Mouse (Mus musculus) spleen, postnatal 36 days (tissue): ENCODE data around the gene Gm45021.

Source experiments
- DNase-seq, 2 experiments: peaks; one replicate each; pipeline ENCODE4 v3.0.0; 2022; ENCODE audit warnings: low spot score in 2 of 2, mixed read lengths in 1 of 2

Gene Gm45021

DNA sequence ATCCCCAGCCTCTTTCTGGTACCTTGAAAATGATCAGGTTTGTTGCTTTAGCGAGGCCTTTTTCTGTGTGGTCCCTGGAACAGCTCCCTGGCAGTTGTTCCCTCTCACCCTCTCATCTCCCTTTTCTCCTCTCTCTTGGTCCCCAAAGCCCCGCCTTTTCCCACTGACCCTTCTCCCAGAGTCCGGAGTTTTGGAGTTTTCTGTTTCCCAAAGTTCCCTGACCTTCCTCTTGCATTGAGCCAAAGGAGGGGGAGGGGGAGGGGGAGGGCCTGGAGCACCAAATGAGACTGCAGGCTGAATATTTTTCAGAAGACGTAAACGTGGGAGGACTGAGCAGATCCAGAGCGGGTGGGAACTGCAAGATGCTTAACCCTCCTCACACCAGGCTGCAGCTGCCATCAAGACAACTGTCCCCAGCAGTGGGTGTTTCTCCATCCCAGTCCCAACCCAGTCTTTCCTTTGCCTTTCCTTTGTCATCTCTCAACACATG lies 16.8 kb upstream of the Gm45021 start, which contains the start of gene Rarres2:
Gene Rarres2 (minus strand): TSS at position 218 of the 490 bp plus-strand sequence.
- DNase-seq: no peak

DNA sequence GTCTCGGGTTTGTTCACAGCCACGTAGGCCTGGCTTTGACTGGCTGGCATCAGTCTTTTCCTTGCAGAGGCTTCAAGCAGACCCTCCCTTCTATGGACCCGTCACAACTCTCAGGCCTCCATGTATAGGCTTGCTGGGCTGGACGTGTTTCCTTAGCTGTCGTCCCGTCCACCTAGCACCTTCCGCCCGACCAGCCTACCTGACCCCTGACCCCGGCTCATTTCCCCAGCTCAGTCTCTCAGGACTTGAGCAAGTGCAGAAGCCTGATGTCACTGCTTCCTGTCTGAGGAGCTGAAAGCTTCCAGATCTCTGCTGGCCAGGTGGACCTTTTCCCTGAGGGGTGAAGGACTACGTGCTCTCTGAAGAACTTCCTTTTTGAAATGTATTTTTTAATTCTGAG lies 16.1 kb upstream of the Gm45021 start:
- DNase-seq: no peak

DNA sequence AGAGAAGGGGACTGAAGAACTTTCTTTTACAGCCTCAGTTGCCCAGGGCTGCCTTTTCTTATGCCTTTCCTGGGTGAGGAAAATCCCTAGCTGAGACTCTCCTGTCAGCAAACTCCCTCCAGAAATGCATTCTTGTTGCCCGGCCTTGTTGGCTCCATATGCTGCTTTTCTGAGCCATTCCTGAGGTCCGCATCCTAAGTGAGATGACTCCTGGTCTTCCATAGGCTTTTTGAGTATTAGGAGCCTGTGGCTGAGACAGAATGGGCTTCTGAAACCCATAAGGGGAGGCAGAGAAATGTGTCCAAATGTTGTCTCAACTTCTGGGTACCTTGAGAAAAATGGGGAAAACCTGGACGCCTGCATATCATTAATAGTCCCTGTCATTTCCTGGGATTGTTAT lies 15.4 kb upstream of the Gm45021 start:
- no peak for DNase-seq

DNA sequence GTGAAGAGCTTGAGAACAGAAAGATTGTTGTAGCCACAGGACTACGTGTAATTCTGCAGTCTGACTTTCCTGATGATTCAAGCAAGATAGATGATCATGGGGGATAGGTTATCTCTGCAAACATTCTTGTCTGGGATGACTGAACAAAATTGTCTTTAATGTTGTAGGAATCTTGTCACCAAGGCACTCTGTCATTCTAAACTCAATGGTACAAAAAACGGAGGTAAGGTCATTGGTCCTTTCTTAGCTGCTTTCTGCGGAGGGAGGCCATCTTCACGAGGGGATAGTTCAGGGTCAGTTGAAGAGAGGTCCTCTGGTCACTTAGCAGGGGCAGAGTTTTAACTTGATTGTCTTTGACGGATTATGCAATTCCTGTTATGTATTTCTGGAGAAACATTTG lies 10.7 kb upstream of the Gm45021 start:
- no peak for DNase-seq

DNA sequence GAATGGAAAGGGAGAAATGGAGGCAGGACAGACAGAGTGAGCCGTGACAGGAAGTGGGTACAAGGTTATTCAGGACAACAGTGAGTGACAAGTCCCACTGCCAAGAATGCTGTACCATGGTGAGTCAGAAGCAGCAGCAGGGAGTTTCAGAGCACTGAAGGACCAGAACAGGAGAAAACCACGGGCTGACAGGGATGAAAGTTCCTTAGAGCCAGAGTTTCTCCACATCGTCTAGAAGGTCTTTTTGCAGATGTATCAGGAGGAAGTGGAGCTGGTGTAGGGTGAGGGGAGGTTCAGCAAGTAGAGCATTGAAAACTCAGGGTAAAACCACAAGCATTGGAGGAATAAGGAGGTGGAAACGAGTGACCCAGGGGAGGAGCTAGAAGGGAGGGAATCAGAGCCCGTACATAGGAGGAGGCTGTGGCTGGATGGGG lies 10.2 kb upstream of the Gm45021 start:
- DNase-seq: no peak

DNA sequence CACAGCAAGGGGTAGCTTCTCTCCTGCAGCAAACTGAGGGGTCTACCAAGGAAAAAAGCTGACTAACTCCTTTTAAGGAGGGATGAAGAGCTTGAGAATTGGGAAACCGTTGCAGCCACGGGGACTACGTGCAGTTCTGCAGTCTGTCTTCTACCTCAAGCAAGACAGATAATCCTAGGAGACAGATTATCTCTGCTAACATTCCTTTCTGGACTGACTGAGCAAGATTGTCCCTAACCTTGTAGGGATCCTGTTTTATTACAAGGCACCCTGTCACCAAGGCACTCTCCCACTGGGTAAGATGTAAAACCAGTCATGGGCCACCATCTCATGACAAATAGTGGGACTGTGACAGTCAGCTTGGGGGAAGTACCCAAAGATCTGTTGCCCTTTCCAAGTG lies 8.2 kb upstream of the Gm45021 start:
- no peak for DNase-seq

DNA sequence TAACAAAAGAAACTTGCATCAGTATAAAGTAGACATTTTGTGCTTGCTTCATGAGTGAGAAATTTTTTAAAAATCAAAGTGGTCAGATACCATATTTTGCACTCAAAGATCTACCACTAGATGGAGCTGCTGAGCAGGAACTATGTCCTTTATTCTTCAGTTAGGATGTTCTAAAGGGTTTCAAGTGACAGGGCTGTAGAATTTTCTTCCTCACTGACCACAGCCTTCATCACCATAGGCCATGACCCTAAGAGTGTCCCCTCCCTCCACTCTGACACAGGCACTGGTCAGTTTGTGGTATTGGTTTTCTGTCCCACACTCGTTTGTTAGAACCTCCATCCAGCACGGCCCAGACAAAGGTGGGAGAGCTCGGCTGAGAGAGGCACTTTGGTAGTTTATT lies 7.4 kb upstream of the Gm45021 start:
- peak in 1 of 2 experiments; percentile 28 for DNase-seq

DNA sequence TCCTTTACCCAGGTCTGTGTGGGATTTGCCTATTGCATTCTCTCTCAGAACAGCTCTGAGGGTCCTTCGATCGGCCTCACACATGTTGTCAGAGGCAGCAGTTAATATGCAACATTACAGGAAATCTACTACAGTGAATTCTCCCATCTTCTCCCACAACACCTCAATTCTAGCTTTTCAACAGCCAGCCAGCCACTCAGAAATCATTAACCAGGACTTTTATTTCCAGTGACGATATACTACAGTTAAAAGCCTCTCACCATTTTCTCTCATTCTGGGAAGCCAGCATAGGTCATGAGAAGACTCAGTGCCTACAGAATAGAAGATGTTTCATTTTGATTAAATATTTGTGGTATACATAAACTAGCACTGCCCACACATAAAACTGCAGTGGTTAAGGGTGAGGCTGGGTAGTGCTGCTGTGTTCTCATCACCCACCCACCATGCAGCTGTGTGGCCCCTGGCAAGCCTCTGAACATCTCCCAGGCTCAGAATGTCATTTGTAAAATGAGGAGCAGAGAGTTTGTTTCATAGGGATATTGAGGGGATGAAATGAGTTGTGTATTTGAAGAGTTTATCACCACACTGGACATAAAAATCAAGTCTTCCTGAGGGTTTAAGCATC lies 1.9 kb downstream of the Gm45021 start:
- DNase-seq: no peak

DNA sequence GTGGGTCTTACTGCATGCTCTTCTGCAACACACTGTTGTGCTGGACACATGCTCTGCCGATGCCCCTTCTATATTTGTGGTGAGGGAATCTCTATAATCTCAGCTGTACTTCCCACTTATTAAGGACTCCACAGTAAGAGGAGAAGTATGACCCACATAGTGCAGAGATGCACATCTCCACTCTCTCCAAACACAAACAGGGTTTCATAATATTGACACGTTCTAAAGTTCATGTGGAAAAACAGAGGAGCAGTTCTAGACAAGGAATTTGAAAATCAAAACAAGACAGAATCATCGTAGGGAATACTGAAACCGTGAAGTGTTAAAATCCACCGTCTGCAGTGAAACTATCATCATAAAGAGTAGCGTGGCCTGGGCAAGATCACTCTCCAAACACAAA lies 2.5 kb downstream of the Gm45021 start:
- DNase-seq: no peak

DNA sequence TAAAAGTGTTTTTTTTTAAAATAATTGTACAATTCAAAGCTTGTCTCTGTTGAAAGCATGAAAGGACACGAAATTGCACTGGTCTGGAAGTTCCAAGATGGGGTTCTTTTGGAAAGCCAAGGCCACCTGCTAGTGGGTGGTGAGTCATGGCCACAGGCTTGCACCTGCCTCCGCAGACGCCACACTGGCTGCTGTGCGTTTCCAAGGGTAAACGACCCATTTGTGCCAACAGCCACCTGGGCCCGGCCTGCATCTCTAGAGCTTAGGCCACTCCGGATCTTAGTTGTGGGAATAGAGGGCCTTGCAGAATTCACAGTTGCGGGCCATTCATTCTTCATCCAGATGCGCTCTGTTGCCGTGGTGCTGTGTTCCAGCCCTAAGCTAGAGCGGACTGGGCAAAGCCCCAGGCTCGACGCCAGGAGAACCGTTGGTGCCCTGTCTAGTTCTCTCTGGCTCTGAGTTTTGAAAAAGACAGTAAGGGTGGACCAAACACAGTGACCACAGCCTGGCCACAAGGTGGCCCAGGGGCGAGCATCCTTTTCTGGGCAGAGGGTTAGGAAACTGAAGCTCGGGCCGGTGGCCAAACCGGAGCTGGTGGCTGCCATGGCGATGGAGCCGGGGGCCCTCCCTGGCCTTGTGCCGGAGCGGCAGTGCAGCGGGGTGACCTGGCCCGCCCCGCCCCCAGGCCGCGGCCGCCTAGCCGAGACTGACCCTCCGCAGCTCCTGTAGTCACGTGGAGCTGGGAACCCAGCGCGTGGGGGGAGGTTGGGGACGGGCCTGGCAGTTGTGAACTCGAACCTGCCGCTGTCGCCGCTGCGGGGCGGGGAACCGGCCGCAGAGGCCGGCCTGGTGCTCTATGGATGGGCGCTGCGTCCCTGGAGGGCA lies 4.0 kb downstream of the Gm45021 start, which contains the start of the genes Repin1 and Gm44965:
Gene Repin1 (plus strand): TSS at position 726 of the 885 bp plus-strand sequence.
Gene Gm44965 (plus strand): TSS at position 784 of the 885 bp plus-strand sequence.
- peak; percentile 73 to 75 for DNase-seq

DNA sequence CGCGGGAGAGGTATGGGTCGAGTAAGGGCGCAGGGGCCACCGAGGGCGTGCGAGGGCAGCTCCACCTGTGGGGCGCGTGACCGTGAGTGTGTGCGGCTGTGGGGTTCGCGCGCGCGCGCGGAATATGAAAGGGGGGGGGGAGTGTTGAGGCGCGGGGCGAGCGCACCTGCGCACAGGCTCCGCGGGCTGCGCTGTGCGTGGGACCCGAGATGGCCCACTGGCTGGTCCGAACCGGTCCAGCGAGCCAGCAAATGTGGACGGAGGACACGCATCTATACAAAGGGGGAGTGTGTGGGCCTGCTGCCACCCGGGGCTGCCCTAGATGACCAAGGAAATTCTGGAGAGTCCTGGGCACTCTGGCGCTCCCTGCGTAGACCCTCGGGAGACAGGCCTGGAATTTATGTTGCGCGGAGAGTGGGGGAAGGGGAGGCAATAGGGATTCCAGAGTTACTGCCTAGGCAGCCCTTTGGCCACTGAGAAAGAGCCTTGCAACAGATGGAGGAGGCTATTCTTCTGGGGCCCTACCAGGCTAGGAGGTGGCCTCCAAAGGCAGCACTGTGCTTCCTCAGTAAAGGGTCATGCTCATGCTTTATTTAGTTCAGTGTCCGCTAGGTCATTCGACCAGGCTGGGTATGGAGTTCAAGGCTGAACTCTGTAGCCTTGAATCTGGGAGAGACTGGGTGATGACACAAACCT lies 4.8 kb downstream of the Gm45021 start:
- DNase-seq: no peak

DNA sequence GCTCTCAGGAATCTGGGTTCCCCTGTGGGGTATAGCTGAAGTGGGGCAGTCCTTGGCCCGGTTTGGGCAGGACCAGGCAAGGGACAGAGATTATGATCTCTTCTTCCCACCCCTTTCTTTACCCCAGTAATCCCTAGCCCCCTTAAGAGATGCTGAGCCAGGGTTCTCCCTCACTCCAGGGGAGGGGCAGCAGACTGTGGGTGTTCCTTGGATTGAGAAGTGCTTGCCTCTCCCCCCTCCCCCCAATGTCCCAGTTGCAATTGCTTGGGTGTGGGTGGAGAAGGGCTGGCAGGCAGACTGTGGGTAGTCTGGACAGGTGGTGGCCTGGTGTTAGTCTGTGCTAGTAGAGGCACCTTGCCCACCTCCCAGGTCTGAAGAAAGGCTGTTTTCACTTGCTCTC lies 5.9 kb downstream of the Gm45021 start:
- no peak for DNase-seq

DNA sequence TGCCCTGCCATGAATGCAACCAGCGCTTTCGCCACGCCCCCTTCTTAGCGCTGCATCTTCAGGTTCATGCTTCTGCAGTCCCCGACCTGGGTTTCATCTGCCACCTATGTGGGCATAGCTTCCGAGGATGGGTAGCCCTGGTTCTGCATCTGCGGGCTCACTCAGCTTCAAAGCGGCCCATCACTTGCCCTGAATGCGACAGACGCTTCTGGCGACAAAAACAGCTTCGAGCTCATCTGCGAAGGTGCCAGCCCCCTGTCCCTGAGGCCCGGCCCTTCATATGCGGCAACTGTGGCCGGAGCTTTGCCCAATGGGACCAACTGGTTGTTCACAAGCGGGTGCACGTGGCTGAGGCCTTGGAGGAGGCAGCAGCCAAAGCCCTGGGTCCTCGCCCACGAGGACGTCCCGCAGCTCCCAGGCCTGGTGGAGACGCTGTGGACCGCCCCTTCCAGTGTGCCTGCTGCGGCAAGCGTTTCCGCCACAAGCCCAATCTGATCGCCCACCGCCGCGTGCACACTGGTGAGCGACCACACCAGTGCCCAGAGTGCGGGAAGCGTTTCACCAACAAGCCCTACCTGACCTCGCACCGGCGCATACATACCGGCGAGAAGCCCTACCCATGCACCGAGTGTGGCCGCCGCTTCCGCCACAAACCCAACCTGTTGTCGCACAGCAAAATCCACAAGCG lies 7.3 kb downstream of the Gm45021 start:
- DNase-seq: no peak

DNA sequence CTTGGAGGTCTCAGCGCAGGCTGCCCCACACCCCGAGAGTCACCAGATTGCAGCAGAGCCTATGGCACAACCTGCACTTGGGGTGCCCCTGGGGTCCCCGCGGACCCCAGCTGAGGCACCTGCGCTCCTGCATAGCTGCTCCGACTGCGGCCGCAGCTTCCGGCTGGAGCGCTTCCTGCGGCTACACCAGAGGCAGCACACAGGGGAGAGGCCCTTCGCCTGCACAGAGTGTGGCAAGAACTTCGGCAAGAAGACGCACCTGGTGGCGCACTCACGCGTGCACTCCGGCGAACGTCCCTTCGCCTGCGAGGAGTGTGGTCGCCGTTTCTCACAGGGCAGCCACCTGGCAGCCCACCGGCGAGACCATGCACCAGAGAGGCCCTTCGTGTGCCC lies 7.8 kb downstream of the Gm45021 start:
- no peak for DNase-seq

DNA sequence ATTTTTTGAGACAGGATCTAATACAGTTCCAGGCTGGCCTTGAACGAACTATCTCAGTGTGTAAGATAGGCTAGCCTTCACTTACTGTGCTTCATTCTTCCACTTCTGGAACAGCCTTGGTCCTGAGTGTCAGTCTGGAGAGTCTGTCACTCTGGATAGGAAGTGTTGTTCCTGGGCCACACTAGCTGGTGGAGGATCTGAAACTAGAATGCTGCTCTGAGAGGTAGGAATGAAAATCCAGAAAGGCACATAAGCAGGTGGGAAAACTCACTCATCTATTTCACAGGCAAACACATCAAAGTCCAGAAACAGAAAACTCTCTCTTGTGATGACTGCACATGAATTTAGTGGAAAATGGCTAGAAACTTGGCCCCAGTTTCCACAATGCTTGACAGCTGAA lies 11.2 kb downstream of the Gm45021 start:
- DNase-seq: no peak

DNA sequence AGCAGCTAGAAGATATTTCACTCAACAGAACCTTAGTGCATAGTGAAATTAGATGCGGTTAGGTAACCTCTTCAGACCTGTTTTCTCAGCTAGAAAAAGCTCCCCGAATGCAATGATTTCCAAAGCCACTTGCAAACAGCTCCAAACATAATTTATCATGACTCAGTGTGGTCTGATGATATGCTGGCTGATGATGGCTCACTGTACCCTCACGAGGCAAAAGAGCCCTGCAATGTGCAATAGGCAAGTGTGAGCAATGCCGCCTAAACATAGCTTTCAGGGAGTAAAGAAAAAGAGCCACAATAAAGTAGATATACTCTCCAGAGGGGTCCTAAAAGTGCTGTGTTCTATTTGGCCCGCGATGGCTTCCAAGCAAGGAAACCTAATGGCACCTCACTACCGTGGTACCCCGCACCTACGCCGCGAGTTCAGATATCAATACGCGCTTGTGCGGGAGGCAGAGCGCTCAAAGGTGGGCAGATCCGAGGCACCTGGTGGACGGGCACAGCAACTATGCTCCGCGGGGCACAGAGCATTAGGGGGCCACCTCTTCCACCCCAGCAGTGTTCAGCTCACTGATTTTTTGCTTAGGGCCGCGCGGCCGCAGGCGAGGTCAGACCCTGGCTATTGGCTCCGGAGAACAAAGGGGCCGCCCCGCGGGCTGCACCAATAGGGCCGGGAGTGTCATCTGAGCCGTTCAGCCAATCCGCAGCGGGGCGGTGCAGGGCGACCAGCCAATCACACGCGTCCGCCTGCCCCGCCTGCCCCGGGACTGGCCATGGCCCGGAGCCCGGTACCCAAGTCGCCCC lies 12.1 kb downstream of the Gm45021 start, which contains the start of gene Zfp775:
Gene Zfp775 (plus strand): TSS at position 793 of the 809 bp plus-strand sequence.
- DNase-seq: peak; percentile 93 to 94

DNA sequence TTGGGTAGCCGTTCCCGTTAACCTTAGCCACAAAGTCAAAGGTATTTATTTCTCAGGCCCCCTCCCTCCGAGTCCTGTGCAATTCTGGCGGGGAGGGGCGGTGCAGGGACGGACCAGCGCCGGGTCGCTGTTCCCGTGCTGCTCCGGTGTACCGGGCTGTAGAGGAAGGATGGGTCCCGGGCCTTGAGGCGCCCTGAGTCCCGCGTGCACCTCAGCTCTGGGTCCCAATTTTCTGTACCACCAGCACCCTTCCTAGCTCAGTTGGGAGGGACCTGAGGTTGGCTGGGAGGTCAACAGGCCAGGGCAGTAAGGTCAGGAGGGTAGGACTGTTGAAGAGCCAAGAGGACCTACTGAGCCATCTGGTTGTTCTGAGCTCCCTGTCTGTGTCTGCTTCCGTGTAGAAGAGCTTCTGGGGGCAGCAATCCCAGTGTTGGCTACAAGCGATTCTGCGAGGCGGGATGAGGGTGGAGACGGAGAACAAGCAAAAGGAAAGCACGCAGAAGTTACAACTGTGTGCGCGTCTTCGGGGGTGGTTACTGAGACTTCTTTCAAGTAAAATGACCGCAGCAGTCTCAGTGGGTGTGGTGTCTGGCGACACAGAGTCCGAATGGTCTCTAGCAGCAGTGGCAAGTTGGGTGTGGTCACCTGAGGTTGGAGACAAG lies 12.8 kb downstream of the Gm45021 start:
- DNase-seq: no peak

DNA sequence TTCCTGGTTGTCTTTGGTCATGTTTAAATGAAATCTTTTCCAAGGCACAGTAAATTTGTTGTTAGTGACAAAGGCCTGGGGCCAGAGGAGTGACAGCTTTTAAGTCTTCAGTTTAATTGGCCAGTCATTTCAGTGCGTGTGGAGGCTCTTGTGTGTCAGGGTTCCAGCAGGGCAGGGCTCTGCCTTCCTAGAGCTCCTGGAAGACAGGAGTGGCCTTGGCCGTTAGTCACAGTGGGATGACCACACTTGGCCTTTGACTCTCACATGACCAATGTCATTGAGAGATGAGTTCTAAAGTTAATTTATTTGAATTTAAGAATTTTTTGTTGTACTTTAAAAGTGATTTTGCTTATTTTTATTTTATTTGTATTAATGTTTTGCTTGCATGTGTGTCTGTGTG lies 18.7 kb downstream of the Gm45021 start:
- no peak for DNase-seq

DNA sequence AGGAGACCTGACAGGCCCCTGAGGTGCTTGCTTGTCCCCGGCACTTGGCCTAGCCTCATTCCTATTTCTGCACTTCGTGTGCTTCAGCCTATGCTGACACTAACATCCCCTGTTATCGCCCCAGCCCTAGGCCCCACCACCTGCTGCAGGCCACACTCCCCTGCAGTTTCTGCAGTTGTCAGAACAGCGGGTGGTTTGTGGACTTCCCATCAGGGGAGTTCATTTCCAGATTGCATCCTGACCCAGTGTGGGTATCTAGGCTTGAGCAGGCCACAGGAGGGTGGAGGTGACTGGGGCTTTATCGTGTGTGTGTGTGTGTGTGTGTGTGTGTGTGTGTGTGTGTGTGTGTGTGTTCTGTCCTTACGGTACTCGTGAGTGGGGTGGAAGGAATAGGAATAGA lies 20.1 kb downstream of the Gm45021 start:
- no peak for DNase-seq

DNA sequence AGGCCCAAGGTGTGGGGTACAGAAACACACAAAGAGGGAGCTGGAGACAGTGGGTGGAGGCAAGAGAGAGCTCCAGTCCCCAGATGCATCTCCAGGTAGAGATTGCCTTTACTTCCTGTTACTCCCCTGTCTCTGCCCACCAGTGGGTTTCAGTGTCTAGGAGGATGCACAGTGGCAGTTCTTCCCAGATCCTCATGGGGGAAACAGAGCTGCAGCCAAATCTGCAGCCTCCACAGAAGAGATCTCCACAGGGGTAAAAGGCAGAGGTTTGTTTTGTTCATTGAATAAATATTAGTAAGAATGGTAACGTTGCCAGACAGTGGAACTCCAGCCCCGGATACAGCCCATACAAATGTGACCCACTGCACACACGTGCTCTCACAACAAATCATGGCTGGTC lies 21.2 kb downstream of the Gm45021 start:
- no peak for DNase-seq
